Mouse (Mus musculus) c-Kit-positive CD71-positive TER-119-positive erythroid progenitor cells, embryonic 14.5 days (primary cell): ENCODE data around the gene Mogat1.
A peak's percentile ranks its signal among the peaks of the same experiment; 100 is the strongest.
"Not testable (repeated sequence)": the region's sequence is repeated elsewhere in the genome, so short reads cannot be mapped to it uniquely, and the experiment has no call there.

Experiments
- DNase-seq: peaks from one replicate; pipeline ENCODE4 v3.0.0-alpha.2; 2013; ENCODE audit warnings: low spot score

Mogat1 gene

GRCm38 (mm10) chr1:78510862-78511261 is at the start of gene Mogat1:
Mogat1 (plus strand) TSS chr1:78510991.
- no peak for DNase-seq

DNA sequence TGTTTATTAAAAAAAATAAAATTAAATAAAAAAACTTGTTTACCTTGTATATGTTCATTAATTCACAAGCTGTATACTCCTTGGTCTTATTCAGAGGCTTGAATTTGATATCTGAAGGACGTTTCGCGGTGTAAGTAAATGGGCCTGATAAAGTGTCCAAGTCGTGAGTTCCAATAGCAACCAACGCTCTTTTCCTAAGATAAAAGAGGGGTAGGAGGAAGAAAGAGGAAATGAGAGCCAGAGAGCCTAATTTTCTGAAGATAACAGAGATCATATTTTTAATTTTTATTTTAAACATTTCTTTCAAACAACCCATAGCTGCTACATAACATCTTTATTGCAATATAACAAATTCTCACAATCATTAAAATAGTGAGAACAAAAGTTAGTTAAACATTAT is 38.4 kb upstream of the Mogat1 start:
- DNase-seq, result no peak

DNA sequence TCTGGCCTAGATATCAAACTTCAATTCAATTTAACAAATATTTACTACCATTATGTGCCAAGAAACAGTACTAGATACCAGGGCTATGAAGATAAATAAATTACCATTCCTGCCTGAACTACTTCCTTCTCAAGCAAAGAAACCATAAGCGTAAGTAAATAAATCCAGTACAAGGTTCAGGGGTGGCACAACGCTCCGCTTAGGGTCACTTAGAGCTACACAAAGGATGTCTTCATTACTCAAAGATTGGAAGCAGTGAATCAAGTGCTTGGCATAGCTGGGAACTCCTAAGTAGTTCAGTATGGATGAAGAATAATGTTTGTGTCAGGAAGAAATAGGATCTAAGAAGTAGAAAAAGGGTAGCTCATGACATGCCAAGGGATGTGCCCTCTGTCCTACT is 27.4 kb upstream of the Mogat1 start:
- no peak for DNase-seq

- DNase-seq, result no peak
Measured at GRCm38 (mm10) chr1:78484361-78484760, 26.4 kb upstream of the Mogat1 start.

DNA sequence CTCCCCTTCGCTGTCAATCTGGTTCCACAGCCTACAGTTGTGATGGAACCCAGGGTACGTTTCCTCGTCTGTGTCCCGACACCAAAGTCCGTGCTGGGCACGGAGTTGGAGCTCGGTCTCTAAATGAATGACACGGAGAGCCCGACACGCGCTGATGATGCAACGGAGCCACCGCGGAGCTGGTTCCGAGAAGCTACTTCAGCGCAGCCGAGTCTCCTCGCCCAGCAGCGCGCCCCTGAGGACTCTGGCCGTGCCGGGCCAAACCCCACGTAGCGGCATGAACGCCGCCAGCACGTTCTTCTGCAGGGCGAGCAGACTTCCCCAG is 22.4 kb upstream of the Mogat1 start:
- DNase-seq, result no peak

DNA sequence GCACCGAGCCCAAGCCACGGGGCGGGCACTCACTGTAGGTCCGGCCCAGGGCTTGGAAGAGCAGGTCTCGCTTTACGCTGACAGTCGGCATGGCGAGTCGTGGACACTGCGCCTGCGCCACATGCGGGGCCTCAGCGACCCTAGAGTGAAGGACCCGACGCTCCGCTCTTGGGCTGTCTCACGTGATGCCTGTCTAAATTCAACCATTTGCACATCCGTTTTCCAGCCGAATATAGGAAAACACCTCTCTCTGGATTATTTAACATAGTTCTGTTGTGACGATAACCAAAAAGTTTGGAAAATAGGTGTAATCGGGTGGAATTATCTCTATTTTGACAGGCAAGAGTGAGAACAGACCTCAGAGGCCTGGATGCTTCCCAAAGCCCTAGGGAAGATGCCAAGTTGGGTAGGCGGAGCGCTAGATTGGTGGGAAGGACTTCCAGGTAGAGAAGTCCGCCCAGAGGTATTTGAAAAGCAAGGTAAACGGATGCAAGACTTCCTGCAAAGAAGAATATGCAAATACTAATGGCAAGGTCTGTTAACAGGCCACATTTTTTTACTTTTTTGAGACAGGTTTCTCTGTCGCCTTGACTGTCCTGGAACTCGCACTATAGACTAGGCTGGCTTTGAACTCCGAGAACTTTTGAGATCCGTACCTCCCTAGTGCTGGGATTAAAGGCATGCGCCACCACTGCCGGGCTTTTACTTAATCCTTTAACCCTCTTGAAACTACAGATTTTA is 21.9 kb upstream of the Mogat1 start, which contains the start of gene Farsb:
TSS of gene Farsb (minus strand) at position 146 of the 741 bp plus-strand sequence.
- peak; percentile 89 for DNase-seq

GRCm38 (mm10) chr1:78490143-78490542 is 20.6 kb upstream of the Mogat1 start:
- no peak for DNase-seq

GRCm38 (mm10) chr1:78501036-78501435 is 9.8 kb upstream of the Mogat1 start:
- no peak for DNase-seq

DNA sequence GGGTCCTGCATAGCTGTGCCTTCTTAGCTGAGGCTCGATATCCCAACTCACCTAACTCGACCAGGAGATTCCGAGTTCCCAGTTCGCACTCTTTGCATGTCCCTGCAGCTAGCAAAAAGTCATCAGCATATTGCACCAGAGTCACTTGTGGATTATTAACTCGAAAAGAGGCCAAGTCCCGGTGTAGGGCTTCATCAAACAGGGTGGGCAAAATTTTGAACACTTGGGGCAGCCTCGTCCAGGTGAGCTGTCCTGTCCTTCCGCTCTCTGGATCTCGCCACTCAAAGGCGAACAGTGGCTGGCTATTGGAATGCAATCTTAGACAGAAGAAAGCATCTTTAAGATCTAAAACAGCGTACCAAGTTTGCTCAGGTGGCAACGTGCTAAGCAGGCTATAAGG is 8.9 kb upstream of the Mogat1 start:
- DNase-seq, result not testable (repeated sequence)

- DNase-seq, result no peak
Measured at GRCm38 (mm10) chr1:78502527-78502926, 8.3 kb upstream of the Mogat1 start.

GRCm38 (mm10) chr1:78507137-78507536 is 3.7 kb upstream of the Mogat1 start:
- DNase-seq, result no peak

DNA sequence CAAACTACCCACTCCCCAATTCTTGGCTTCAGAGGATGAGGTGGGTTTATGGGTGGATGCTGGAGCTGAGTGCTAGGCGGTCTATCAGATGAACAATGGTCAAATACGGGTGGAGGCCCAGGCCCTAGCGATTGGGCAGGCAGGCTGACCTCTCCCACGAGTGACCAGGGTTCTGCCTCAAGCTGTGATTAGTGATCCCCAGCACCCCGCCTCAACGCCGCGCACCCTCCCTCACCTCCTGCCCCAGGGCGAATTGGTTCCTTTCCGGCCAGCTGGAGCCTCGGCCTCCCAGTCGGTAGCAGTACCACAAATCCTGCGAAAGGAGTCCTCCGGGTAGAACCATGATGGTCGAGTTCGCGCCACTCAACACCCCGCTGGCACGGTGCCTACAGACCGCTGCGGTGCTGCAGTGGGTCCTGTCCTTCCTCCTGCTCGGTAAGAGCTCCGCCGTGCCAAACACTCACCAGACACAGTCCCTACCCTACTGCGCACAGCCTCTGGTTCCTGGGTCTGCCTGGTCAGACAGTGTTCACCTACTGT is 900 bp downstream of the Mogat1 start, which contains the start of gene BC035947:
TSS of gene BC035947 (minus strand) at position 538 of the 540 bp plus-strand sequence.
- DNase-seq, result no peak

GRCm38 (mm10) chr1:78512756-78513155 is 2.0 kb downstream of the Mogat1 start:
- no peak for DNase-seq

DNA sequence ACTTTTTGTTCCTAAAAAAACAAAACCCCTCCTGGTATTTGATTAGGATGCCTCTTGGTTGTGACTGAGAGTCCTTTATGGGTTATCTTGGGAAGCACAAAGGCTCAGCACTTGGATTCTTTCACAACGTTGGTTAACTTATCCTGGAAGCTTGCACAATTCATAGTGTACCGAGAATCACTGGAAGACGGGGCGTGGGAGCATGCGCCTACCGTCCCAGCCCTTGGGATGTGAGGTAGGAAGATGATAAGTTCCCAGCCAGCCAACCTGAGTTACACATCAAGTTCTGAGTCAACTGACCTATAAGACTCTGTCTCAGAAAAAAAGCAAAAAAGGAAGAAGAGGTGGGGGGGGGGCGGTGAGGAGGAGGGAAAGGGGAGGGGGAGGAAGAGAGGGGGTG is 8.1 kb downstream of the Mogat1 start:
- DNase-seq, result no peak

- peak; percentile 51 for DNase-seq
Measured at GRCm38 (mm10) chr1:78525189-78525886, 14.5 kb downstream of the Mogat1 start.

GRCm38 (mm10) chr1:78528356-78528755 is 17.6 kb downstream of the Mogat1 start:
- no peak for DNase-seq

DNA sequence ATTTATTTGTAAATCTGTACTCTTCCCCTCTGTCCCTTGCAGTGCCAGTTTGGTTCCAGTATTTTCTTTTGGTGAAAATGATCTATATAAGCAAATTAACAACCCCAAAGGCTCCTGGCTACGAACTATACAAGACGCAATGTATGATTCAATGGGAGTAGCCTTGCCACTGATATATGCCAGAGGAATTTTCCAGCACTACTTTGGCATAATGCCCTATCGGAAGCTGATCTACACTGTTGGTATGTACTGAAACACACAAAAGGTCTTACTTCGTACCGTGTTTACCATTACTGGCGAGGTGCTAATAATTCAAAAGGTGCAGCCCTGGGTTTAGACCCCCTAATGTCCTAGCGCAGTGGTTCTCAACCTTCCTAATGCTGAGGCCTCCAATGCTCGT is 18.2 kb downstream of the Mogat1 start:
- no peak for DNase-seq

DNA sequence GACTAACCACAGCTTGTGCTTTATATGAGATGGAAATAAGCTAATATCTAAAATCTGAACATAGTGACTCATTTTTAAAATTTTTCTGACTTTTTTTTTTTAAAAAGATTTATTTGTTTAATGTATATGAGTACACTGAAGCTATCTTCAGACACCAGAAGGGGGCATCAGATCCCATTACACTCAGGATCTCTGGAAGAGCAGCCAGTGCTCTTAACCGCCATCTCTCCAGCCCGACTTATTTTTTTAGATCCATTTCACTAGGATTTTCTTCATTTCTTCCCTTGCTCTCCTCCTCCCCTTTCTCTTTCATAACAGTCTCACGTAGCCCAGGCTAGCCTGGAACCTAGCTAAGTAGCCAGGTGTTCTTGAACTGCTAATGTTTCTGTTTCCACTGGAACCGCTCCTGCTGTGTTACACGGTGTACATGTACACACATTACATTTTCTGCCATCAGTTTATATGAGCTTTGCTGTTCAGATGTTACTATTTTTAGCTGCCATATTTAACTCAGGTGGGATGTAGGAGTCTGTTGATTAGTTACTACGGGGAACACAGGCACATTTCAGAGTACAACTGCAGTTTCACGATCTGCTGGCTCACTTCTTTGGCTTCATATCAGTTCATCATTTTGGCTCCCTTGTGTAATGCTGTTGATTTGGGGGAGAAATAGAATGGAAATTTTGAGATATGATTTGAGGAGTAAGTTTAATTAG is 19.9 kb downstream of the Mogat1 start:
- DNase-seq, result no peak

- DNase-seq, result no peak
Measured at GRCm38 (mm10) chr1:78532184-78532800, 21.5 kb downstream of the Mogat1 start.

- no peak for DNase-seq
Measured at GRCm38 (mm10) chr1:78534428-78535150, 23.8 kb downstream of the Mogat1 start.
